Comparison of ENCODE assay signal across 19 mouse cellular contexts in the genomic region with DNA sequence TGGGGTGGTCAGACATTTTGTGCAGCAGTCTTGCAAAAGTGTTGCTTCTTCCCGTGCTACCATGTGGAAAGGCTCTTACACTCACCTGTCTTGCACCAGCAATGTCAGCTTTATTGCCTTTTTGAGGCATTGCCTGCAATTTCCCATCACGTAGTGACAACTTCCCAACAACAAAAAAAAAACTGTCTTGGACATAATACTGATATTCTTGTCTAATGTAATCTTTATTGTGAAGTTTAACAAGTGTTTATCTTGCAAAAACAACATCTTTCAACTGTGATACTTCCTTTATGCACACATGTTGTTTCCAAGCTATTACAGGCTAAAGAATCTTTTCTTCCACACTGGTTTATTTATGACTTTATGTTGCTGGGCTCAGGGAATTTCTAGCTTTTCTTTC.
"Had no signal": no experiment of that assay in that cellular context is flagged by ENCODE, and none has a peak within 500 bp of the region (broad histone marks: within the 10 kb centered on the region; RNA-seq: fewer than 3 reads in every experiment).

No protein-coding gene starts in this region.

- H3K9me3 ChIP-seq: limb, embryonic 12.5 days; limb, embryonic 15.5 days; neural tube, embryonic 13.5 days had no signal

- H3K4me1 ChIP-seq: limb, embryonic 12.5 days; limb, embryonic 15.5 days; neural tube, embryonic 13.5 days had no signal

- H3K36me3 ChIP-seq: limb, embryonic 12.5 days; limb, embryonic 15.5 days; neural tube, embryonic 13.5 days had no signal

- H3K4me3 ChIP-seq: limb, embryonic 12.5 days; limb, embryonic 15.5 days; neural tube, embryonic 13.5 days had no signal

- H3K4me2 ChIP-seq: limb, embryonic 12.5 days; limb, embryonic 15.5 days; liver, embryonic 11.5 days; lung, embryonic 14.5 days; midbrain, embryonic 11.5 days; neural tube, embryonic 13.5 days had no signal

- ATAC-seq: liver, postnatal 0 days; lung, postnatal 0 days had no signal

- H3K27ac ChIP-seq: limb, embryonic 12.5 days; limb, embryonic 15.5 days; liver, embryonic 14.5 days; neural tube, embryonic 13.5 days had no signal

- H3K27me3 ChIP-seq: limb, embryonic 12.5 days; limb, embryonic 15.5 days; neural tube, embryonic 13.5 days had no signal

- H3K9ac ChIP-seq: limb, embryonic 12.5 days; limb, embryonic 15.5 days; liver, embryonic 14.5 days; liver, postnatal 0 days; lung, embryonic 14.5 days; neural tube, embryonic 13.5 days had no signal

- DNase-seq: kidney, adult 11 months; kidney, adult 8-10 months; kidney, postnatal 14 days; kidney, postnatal 4 days; left cerebral cortex, postnatal 4 days; liver, postnatal 0 days; lung, embryonic 14.5 days; lung, postnatal 36 days; midbrain, embryonic 14.5 days; retina, postnatal 1 day; thymus, adult 18-20 months; thymus, postnatal 36 days had no signal
